Mouse (Mus musculus): ENCODE data around the gene Cpt1a. TPM values are rescaled to one million over a fixed set of nuclear protein-coding genes. Genes with fewer than 3 reads are reported as not detected.

Cpt1a gene
- total and polyA plus RNA-seq, 3 experiments: 4.1 to 22.3 (median 15.0) TPM

DNA sequence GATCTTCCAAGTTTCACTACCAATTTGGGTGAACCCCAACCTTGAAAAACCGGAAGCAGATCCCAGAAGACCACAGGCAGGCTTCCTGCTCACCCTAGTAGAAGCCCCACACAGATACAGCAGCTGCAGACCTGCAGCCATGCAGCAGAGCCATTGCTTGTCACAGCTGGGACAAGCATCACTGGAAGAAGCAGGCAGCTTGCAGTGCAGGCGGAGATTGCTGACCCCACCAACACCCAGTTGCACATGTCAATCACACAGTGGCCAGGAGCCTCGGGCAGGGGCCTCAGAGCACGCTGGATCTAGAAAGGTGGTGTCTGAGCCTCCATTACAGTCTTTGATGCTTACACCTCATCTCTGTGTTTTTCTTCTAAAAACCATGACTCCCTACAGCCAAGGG lies 112.0 kb downstream of the Cpt1a start:
- Histone ChIP-seq H3K4me1 (ENCODE audit: insufficient read depth, low read depth, low read length) (0 out of 2 replicates have a peak, but pooled peaks cover 2% of the 10 kb centered on the region), H3K9me3 (replicated peaks) (no peaks in the 10 kb centered on the region), H3K36me3 (replicated peaks) (no peaks in the 10 kb centered on the region), H3K4me3 (ENCODE audit: low read depth, low read length) (no peak overlapping the region), H3K27me3 (ENCODE audit: insufficient read depth, low read length) (peaks cover 30% of the 10 kb centered on the region)
- no peak for TF ChIP-seq TAL1 (conservative IDR thresholded peaks at IDR 0.05; ENCODE audit: low read depth, low read length)
- TF ChIP-seq GATA2 (IDR thresholded peaks at IDR 0.05; ENCODE audit: borderline replicate concordance, low read depth, low read length): no peak
- TF ChIP-seq POLR2AphosphoS5 (IDR thresholded peaks at IDR 0.05; ENCODE audit: insufficient replicate concordance, low read depth, low read length): no peak
- TF ChIP-seq GATA1 (IDR thresholded peaks at IDR 0.05; ENCODE audit: borderline replicate concordance, low read length): no peak
- no peak for TF ChIP-seq CTCF (IDR thresholded peaks at IDR 0.05; ENCODE audit: low read depth, low read length)
- DNase-seq (ENCODE audit: low spot score) (no peak), ATAC-seq (ENCODE audit: extremely low read depth, insufficient number of reproducible peaks, low FRiP score, poor library complexity, severe bottlenecking) (no peak)

DNA sequence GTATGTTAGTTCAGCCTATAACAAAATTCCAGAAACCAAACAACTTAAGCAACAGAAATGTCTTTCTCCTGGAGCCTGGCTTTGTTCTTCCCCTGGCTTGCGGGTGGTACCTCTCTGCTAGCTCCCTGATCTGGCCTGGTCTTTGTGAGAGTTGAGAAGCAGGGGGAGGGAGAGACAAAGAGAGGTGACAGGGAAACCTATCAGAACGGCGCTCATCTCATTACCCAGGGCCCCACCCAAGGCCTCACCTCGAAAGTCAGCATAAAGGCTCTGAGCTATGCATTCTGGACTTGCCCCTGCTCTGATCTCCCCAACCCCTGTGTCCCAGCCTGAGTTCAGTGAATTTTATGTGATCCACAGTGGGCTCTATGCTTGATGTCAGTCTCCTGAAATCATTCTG lies 112.5 kb downstream of the Cpt1a start:
- ATAC-seq (ENCODE audit: extremely low read depth, insufficient number of reproducible peaks, low FRiP score, poor library complexity, severe bottlenecking) (no peak), DNase-seq (ENCODE audit: low spot score) (no peak)
- Histone ChIP-seq H3K4me1 (ENCODE audit: insufficient read depth, low read depth, low read length) (no peaks in the 10 kb centered on the region), H3K27me3 (ENCODE audit: insufficient read depth, low read length) (peaks cover 35% of the 10 kb centered on the region), H3K36me3 (replicated peaks) (no peaks in the 10 kb centered on the region), H3K9me3 (replicated peaks) (no peaks in the 10 kb centered on the region), H3K4me3 (ENCODE audit: low read depth, low read length) (no peak overlapping the region)
- TF ChIP-seq GATA2 (IDR thresholded peaks at IDR 0.05; ENCODE audit: borderline replicate concordance, low read depth, low read length) (no peak), POLR2AphosphoS5 (IDR thresholded peaks at IDR 0.05; ENCODE audit: insufficient replicate concordance, low read depth, low read length) (no peak), TAL1 (conservative IDR thresholded peaks at IDR 0.05; ENCODE audit: low read depth, low read length) (no peak), GATA1 (IDR thresholded peaks at IDR 0.05; ENCODE audit: borderline replicate concordance, low read length) (no peak), CTCF (IDR thresholded peaks at IDR 0.05; ENCODE audit: low read depth, low read length) (no peak)

Other genes starting within 250 kb of the Cpt1a start
- 54.5 and 57.3 TPM in 2 replicates for gene Mrpl21, start 39.4 kb upstream of the Cpt1a start, total RNA-seq (2014; fragmentation: Nextera tagmentation)
- gene Mrpl21, start 39.4 kb upstream of the Cpt1a start, total RNA-seq (2017): 92.9 and 105 TPM in 2 replicates
- 6.9 and 27.4 TPM in 2 replicates for gene Mrpl21, start 39.4 kb upstream of the Cpt1a start, polyA plus RNA-seq (2012)
- 2.8 and 6.5 TPM in 2 replicates for gene Ighmbp2, start 39.3 kb upstream of the Cpt1a start, total RNA-seq (2014; fragmentation: Nextera tagmentation)
- gene Ighmbp2, start 39.3 kb upstream of the Cpt1a start, total RNA-seq (2017): 5.1 and 5.6 TPM in 2 replicates
- 10.6 and 12.0 TPM in 2 replicates for gene Ighmbp2, start 39.3 kb upstream of the Cpt1a start, polyA plus RNA-seq (2012)
- gene Tesmin, start 66.5 kb downstream of the Cpt1a start, total RNA-seq (2014; fragmentation: Nextera tagmentation): not detected in 2 replicates
- 0.33 and 0.52 TPM in 2 replicates for gene Tesmin, start 66.5 kb downstream of the Cpt1a start, total RNA-seq (2017)
- 0.17 and 0.25 TPM in 2 replicates for gene Tesmin, start 66.5 kb downstream of the Cpt1a start, polyA plus RNA-seq (2012)
- not detected in 2 replicates for gene Gal, start 92.2 kb downstream of the Cpt1a start, total RNA-seq (2014; fragmentation: Nextera tagmentation)
- not detected in 2 replicates for gene Gal, start 92.2 kb downstream of the Cpt1a start, total RNA-seq (2017)
- not detected in 2 replicates for gene Gal, start 92.2 kb downstream of the Cpt1a start, polyA plus RNA-seq (2012)